Mouse (Mus musculus): ENCODE measurements at regions not wholly inside any gene's neighbourhood (a gene's known extent, or its start where the extent isn't known, plus 50 kb on each side); places are given as distances from the start of the nearest gene placed in this dataset.

DNA sequence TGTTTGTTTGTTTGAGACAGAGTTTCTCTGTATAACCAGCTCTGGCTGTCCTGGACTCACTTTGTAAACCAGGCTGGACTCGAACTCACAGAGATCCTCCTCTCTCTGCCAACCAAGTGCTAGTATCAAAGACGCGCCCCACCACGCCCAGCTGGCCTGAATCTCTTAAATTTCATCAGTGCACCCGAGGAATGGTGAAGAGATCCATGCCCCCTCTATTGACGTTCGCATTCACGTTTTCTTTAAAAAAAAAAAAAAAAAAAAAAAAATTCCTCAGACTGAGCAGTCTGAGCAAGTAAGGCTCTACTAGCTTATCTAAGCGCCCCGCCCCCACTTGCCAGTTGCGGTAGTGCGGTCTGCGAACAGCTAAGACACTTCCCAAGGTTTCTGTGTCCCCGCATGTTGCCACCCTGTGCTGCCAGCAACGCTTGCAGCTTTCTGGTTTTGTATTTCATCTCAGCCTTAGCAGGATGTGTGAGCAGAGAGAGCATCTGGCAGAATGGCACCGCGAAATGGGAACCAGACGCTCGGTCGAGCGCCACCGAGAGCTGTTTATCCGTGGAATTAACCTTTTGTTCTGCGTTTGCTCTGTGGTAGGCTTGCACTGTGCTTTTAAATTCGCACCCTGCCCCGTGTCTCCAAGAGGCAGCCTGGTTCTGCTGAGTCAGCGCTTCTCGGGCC, 225.1 kb upstream of the Hes1 start:
- no peak for DNase-seq

DNA sequence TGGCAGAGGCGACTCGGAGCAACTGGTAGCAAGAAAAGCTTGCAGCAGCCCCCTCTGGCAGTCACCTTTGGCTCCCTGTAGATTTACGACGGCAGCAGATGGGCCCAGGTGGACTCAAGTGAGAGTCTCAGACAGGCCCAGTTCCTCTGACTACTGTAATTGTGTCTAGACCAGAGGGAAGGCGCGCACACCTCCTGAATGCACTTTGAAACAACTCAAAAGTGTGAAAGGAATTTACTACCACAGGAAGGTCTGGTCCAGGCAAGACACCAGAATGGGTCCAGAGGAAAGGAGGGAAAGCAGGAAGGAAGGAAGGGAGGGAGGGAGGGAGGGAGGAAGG, 224.6 kb upstream of the Hes1 start:
- DNase-seq, result no peak

DNA sequence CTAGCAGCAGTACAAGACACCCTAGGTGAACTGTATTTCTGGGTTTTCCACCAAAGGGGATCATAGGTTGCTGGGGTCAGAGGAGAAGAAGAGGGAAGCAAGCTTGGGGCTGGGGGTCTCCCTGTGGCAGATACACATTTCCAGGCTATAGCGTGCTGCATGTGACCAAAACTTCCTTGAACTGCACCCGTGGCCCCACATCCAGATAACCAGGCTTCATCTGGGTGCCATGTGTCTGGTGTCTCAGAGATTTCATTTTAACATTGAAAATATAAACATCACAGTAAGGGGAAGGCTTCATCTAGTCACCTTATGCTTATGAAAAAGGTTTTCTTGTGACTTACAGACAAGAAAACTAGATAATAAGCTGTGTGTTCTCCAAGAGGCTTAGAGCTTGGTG, 223.8 kb upstream of the Hes1 start:
- DNase-seq, result no peak

DNA sequence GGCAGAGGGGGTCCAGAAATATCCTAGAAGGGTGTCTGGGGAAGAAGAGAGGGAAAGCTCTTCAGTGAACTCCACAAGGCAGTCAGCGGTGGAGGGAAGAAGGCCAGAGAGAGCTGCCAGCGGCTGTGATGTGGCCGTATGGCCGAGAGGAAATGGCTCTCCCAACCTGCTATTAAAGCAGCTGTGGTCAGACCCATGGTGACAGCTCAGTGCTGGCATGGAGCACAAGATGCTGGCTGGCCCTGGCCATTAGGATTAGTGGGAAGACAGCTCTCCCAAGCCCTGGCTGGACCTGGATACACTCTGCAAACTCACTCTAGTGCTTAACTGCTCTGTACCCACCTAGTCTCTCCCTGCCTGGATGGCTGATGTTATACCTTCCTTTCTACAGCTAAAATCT, 223.1 kb upstream of the Hes1 start:
- no peak for DNase-seq

DNA sequence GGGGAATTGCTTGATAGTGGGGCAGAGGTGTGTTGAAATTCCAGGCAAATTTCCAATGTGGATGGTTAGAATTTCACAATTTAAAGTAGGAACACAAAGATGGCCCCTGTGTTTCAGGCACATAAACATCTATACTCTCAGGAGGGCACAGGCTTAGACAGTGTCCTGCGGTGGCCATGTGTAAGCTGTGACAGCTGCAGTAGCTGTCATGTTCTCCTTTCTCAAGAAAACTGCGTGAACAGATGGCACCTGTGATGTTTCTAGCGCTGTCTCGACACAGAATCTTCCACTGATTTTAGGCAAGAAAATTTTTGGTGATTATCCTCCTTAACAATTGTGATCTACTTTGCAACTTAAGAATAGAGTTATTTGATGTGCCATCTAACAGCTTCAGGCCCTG, 222.1 kb upstream of the Hes1 start:
- DNase-seq, result no peak

DNA sequence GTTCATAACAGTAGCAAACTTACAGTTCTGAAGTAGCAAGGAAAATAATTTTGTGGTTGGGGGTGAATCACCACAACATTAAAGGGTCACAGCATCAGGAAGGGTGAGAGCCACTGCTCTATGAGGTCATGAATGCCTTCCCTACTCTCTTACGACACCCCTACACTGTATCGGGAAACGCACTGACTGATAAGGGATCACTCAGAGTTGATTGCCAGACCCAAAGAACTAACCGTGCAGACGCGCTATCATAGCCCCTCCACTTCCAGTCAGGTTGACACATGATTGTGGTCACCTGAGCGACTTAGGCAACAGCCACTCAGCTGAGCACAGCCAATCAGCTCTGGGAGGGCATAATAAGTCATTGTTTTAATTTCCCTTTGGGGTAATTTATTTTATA, 220.7 kb upstream of the Hes1 start:
- DNase-seq, result no peak

DNA sequence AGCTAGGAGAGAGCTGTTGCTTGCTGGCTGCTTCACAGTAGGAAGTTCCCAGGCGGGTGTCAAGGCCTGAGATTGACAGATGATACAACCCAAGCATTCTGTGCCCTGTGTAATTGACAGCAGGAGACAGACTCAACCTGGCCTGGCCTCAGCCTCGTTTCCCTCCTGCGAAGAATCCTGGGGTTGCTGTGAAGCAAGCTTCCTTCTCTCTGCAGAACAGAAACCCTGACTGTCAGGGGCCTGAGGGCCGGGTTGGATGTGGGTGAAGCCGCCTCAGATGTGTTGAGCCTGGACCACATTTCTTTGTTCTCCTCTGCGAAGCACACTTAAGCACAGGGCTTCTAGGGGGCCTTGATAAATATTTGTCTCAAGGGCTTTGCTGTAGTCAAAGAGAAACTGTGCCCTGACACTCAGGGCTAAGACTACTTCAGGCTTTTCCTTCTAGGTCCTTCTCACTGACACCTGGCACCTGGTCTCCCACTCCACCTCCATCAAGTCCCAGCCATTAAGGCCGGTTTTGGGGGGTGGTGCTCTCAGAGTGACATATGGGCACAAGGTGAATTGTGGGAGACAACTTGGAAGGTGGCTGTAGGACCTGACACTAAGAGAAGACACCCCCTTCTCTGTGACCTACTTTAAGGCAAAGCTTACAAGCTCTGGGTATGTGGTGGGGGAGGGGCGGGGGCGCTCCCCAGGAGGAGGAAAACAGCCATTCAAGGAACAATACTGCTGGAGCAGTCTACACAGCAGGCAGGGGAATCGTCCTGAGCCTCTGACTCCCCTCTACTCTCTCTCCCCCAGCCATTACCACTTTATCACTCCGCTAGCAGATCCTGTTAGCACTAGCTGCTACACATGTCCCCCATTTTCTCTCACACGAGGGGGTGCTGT, 219.2 kb upstream of the Hes1 start:
- no peak for DNase-seq

DNA sequence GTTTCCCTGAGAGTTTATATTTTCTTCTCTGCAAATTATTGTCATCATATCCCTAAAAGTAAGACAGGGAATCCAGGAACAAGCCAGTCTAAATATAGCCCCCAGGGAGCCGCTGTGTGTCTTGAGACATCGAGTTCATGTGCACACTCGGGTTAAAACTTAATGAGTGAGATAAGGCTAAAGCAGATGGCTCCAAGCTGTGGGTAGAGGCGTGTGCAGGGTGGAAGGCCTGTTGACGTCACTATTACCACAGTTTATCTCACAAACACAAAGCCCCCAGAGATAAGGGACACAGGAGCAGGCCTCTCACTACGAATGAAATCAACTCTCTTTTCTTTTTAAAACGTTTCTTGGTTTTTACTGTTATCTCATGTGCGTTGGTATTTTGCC, 218.6 kb upstream of the Hes1 start:
- no peak for DNase-seq

DNA sequence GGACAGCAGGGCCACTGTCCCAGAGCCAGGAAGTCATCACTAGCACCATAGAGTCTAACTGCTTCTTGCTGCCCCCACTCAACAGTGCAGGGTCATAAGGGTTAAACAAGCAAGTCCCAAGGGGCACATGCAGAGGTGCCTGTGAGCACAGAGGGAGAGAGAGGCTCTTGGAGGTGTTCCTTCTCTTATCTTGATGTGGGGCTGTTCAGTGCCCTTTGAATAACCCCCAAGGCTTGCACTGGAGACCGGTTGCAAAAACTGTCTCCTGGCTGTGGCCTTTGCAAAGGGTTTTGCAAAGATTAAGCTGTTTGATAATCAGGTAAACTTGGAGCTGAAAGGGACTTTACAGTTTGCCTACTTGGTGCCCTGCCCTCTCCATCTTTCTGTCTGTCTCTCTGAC, 217.1 kb upstream of the Hes1 start:
- DNase-seq, result no peak

DNA sequence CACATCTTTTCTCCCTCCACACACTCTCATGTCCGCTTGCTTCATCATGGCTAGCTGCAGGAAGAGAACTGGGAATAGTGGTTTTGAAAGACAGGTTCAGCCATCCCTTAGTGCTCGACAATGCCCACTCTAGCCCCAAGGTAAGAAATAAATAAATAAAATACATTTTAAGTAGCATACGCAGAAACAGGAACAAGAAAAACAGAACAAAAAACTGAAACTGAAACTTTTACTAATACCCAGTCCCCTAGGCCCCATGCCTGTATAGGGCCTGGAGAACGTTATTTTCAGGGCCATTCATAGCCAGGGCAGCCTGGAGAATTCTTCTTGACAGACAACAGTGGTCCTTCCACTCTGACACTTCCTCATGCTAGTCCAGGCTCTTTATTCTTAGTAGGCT, 216.4 kb upstream of the Hes1 start:
- no peak for DNase-seq

DNA sequence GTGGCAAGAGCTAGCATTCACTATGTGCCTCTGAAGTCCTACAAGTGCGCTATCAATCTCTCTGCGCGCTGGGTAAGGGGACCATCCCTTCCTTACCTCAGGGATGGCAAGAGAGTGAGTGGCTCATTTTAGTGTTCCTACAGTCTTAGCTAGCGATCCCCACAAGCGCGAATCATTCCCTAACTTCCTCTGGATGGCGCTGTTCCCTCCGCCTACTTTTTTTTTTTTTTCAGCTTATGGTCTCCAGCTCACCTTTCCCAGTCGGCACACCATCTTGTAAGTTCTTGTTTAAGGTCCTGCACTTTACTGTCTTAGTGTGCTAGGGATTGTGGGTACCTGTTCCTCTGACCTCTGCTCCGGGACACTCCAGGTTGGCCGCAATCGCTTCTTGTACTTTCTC, 215.7 kb upstream of the Hes1 start:
- no peak for DNase-seq

DNA sequence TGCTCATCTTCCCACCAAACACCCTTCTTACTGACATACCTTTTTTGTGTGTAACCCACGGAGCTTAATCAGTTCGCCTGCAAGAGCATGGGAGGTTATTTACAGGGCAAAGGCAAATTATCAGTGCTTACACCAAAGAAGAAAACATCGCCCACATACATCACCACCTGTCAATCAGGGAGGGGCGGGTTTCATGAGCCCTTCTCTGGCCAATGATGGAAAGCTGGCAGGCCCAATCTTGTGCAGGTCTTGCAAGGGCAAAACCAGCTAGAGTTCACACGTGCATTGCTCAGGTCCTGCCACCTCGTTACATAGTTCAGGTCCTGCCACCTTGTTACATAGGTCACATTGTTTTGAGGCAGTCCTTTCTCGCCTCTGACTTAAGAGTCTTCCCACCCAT, 214.7 kb upstream of the Hes1 start:
- no peak for DNase-seq

DNA sequence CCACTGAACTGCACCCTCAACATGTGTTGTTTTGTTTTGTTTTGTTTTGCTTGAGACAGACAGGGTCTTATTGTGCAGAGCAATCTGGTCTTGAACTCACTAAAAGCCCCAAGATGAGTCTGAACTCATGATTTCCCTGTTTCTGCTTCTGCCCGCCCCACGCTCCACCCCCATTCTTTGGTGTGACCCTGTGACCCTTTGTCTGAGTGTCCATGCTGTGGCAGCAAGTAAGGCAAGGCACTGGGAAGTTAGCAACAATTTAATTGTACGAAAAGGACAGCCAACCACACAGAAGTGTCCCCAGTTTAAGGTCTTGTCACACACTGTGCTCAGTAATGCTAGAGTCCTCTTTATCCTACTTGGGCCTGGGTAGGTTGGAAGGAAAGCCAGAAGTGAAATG, 213.6 kb upstream of the Hes1 start:
- DNase-seq, result no peak

DNA sequence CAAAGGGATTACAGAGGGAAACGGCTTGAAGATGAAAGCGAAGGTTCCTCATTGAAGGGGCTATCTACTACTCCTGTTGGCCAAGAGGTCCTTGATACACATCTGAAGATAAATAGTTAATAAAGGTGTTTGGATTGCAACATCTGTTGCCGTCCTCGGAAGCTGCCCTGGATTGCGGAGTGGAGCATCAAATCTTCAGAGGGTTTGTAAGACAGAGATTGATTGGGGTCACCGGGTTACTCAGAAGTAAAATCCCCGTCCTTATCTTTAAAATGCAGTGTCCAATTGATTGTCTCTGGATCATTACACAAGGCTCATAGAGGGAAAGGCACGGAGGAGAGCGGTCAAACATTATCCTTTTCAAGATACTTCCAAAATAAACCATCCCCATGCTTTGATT, 212.4 kb upstream of the Hes1 start:
- DNase-seq, result no peak

DNA sequence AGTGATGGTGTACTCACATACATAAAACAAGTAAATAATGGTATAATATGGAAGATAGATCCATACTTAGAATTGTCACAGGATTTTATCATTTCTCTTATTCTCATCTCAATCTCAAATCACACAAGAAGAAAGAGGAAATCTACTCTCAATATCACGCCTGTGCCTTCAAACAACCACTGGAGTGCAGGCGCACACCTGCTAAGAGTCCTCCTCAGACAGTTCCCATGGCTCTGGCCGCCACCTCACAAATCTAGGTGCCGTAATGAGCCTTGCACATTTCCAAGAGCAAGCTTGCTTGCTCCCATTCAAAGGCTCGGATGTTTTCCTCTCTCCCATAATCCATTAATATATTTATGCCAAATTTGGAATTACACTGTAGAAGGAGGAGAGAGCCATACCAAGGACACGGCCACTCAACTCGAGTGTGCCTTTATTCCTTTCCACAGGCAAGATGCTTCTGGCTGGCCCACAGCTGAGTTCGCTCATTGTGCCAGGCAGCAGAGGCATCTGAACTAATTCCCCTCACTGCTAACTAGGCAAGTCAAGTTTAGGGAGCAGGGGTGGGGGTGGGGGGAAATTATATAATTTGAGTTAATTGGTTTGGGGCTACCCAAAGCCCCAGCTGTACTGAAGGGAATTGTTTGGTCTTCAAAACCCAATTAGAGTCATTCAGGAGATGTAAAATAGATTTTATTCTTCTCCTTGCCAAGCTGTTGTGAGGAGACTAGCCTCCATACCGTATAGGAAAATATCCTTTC, 209.2 kb upstream of the Hes1 start:
- DNase-seq, result no peak

DNA sequence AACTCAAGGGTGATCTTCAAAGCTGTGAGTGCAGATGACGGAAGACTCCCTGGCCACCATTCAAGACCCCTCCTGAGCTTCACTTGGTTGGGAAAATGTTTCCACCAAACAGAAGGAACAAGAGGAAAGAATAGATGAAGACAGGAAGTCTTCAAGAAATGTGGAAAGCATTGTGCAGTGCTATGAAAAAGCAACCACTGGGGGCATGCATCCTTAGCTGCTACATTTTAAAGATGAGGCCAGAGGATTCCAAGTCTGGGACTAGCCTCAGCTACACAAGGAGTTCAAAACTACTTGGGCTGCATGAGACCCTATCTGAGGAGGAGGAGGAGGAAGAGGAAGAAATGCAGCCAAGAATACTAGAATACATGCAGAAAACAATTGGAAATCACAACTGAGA, 207.6 kb upstream of the Hes1 start:
- DNase-seq, result no peak

DNA sequence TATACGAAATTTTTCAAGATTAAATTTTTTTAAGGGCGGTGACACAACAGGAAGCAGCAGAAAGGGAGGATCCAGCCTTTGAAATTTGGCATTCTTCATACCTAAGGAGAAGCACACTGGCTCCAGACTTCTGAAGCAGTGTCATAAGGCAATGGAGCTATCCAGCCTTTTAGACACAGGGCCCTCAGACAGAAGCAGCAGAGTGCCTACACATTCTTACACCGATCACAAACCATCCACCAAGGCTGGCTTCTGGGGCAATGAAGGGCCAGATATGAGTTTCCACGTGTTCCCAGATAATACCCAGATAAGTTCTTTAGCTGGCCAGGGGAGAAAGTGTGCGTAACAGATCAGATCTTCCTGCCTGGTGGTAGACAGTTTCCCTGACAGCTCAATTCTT, 205.5 kb upstream of the Hes1 start:
- no peak for DNase-seq

DNA sequence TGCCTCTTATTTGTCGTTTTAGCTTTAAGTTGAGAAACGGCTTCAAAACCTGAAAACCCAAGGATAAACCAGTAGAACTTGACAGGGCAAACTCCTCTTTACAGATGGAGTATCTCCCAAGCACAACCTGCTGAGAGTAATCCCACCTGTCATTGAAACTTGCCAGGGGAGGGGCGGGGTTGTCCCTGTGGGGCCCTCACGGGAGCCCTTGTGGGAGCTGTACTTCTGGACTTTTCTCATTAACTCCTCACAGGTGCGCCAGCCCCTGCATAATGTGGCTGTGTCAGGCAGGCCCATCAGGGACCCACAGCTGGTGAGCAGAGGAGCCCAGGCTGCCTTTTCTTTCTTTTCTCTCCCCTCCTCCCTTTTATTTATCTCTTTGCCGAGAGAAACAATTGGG, 203.9 kb upstream of the Hes1 start:
- DNase-seq, result no peak

DNA sequence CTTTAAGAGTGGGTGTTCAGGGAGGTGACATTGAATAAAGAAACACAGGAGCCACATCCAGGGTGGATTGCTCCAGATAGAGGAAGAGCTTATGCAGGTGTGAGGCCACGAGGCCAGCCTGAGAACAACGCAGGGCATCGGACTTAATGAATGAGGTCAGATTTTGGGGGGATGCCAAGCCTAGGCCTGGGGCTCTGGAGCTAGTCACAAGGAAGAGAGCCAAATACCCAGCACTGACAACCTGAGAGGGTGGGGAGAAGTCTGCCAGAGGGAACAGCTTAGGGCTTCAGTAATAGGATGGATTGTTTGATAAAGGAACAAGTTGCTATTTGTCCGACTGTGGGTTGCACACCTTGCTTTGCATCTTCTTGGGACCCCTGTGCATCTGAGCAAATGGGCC, 203.1 kb upstream of the Hes1 start:
- DNase-seq, result peak; percentile 71

DNA sequence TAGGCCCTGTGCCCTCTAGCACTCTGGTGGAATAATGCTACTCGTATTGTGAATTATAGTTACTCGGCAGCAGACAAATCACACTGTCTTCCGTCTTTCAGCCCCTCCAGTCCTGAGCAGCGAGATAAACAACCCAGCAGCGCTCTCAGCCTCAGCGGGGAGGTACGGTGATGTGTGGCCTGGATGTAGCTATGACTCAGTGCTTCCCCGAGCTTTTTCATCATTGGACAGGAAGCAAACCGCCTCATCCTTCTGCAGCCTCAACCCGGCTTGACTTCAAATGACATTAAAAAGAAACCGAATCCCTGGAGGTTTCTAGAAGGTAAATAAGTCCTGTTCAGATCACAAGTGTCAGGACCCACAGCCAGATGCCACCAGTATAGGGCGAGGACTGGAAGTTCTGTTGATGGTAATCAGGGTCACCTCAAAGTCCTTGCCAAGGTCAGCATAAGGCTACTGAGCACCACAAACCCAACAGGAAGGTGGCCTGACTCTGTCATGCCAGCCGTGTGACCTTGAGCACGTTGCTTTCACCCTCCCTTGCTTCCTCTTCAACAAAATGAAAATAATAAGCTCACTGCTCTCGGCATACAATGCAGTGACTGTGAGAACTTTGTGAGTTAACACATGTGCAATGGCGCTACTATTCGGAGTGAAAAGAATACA, 199.0 kb upstream of the Hes1 start:
- no peak for DNase-seq

DNA sequence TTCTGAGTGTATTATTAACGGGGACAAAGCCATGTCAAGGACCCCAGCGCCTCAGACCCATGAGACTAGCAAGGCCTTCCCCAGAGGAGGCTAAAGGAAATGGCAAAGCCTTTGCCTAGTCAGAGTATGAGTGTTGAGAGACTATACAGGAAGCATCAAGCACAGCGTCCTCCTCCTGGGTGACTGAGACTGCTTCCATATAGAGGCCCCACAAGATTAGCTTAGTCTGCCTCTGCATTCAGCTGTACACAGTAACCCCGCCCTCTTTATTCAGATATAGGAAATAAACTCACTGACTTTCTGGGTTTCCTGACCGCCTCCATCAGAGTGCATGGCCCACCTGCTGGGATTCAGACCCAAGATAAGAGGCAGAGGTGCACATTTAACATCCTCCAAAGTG, 192.8 kb upstream of the Hes1 start:
- no peak for DNase-seq

DNA sequence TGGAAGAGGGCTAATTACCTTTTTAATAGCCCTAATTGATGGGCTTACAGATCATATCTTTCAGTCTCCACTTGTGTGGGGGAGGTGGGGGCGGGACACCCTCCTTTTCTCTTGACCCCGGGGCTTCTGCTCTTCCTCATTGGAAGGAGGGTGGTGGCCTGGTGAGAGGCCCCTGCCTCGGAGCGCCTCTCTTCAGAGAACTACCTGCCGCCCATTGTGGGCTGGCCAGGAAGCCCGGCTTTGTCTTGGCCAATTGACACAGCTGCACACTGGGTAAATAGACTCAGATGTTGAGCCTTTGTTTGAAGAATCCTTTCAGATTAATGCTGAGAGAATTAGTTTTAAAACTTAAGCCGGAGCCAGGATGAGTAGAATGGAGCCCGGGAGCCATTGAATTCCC, 188.0 kb upstream of the Hes1 start:
- DNase-seq, result no peak

DNA sequence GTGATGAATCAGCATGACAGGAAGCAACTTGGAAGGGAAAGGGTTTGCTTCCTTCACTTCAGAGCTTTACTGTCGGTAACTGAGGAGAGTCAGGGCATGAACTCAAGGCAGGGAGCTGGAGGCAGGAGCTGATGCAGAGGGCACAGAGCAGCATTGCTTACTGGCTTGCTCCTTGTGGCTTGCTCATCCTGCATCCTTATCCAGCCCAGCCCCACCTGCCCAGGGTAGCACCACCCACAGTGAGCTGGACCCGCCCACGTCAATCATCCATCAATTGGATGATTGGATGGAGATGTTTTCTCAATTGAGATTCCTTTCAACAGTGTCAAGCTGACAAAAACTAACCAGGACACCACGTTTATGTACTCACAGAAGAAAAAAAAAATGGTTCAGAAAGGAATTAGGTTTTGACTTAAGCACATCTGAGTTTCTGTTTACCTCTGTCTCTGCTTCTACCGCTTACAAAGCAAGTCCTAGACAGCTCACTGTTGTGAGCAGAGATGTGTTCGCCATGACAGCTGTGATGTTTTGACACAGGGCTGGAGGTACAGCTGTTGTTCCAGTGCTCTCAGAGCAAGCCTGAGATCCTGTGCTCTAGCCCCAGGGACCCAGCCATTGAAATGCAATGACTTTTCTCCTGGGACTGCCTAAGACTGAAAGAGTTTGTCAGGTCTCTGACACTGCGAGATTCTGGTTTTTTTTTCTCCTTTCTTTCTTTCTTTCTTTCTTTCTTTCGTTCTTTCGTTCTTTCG, 186.6 kb upstream of the Hes1 start:
- DNase-seq, result no peak
